Mouse (Mus musculus) left cerebral cortex, postnatal 10 days (tissue): ENCODE results near the gene Eif3i. TPM values are rescaled to one million over a fixed set of nuclear protein-coding genes. Genes with fewer than 3 reads are reported as not detected.
A peak's percentile ranks its signal among the peaks of the same experiment; 100 is the strongest.
"Not testable (repeated sequence)": the region's sequence is repeated elsewhere in the genome, so short reads cannot be mapped to it uniquely, and the experiment has no call there.

Experiments
- DNase-seq, 2 experiments: peaks; one replicate each; pipeline ENCODE4 v3.0.0; 2021 to 2022; ENCODE audit warnings: low spot score in 2 of 2, mixed read lengths in 1 of 2; ENCODE audit errors: extremely low spot score in 1 of 2
- intact Hi-C: fragments of 180-260 bp; cut with DNase I; formaldehyde crosslinking; loops from one replicate; pipeline ENCODE4 v1.15.1; 2025
- microRNA-seq: library from miRNA; unstranded; fragments of <30 nt; microRNA quantifications from one replicate; pipeline ENCODE4 v1.2.0, GENCODE M21; 2022
- total RNA-seq, 2 experiments: library from RNA; stranded (reverse); gene quantifications; 2 replicates each; pipeline ENCODE4 v1.2.3; 2021

The Eif3i gene
- total RNA-seq, 2 experiments from 2014 or later = 141 to 151 TPM

DNA sequence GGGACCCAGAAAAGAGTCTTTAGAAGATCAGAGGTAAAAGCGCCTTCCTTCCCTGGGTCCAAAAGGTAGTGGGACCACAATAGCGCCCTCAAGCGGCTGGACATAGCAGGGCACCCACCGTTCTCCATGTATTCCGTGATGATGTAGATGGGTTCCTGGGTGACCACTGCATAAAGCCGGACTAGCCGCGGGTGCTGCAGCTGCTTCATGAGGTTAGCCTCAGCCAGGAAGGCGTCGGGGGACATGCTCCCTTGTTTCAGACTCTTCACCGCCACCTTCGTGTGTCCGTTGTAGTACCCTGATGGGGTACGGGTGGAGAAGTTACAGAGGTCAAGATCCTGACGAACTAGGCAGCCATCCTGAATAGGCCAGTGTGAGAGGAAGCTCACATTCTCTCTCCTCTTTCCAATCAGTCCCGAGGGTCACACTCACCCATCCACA lies 45.0 kb downstream of the Eif3i start:
- peak in 1 of 2 experiments; percentile 64 for DNase-seq
- intact Hi-C loops = no loop called here

DNA sequence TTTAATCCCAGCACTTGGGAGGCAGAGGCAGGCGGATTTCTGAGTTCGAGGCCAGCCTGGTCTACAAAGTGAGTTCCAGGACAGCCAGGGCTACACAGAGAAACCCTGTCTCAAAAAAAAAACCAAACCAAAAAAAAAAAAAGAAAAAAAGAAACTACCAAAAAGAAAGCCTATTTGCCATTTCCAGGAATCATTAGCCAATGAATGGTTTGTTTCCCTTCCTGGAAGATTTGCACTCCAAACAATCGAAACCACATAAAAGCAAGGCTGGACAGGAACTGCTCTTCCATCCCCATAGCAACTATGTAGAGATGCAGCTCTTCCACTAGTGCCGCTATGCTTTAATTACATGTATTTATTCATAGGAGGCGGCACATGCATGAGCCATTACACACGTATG lies 45.9 kb downstream of the Eif3i start:
- DNase-seq, intact Hi-C loops: not testable (repeated sequence)

DNA sequence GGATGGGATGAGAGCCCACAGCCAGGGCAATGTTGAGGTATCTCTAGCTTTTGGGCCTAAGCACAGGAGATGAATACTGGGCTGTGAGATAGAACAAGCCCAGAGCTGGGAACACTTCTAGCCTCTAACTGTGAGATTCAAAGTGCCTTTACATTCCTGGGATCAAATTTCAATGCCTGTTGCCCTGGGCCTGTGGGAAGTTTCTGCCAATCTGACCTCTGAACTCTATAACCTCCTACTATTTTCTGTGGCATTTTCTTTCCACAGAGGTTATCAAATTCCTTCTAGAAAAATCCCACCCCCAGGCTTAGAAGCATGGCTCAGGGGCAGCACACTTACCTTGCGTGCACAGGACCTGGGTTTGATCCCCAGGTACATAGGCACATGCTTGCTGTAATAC lies 50.2 kb downstream of the Eif3i start:
- intact Hi-C loops = no loop called here
- no peak for DNase-seq

DNA sequence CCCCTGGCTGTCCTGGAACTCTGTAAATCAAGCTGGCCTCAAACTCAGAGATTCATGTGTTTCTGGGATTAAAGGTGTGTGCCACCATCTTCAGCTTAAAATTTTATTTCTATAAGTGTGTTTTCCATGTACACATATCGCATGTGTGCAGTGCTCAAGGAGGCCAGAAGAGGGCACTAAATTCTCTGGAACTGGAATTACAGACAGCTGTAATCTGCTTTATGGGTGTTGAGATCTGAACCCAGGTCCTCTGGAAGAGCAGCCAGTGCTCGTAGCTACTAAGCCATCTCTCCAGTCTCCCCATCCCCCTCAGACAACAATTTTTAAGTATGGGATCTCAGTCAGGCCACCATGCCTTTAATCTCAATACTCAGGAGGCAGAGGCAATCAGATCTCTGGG lies 51.1 kb downstream of the Eif3i start:
- DNase-seq = no peak
- intact Hi-C loops = no loop called here

DNA sequence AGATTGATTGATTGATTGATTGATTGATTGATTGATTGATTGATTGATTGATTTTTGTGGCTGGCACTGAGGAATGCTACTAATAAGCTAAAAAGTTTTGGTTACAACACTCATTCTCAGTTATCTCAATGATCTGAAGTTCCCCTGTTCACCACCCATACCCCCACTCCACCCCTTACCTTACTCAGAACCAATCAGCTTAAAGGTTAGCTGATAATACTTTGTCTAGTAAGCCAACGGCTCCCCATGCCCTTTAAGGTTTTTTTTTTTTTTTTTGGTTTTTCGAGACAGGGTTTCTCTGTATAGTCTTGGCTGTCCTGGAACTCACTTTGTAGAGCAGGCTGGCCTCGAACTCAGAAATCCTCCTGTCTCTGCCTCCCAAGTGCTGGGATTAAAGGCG lies 52.8 kb downstream of the Eif3i start:
- intact Hi-C loops, DNase-seq: not testable (repeated sequence)

DNA sequence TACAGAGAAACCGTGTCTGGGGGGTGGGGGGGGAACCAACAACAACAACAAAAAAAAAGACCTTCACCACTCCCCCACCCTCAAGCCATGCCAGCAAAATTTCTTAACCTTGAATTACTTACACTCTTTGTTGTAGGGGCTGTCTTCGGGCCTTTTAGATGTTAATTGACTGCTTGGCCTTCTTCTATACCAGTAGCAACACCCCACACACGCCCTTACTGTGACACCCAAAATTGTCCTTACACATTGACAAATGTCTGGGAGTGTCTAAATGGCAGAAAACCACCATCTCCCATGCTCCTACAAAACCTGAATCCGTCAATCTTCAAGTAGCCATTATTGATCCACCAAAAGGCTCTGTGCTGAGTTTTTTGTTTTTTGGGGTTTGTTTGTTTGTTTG lies 56.3 kb downstream of the Eif3i start:
- intact Hi-C loops = no loop called here
- no peak for DNase-seq

DNA sequence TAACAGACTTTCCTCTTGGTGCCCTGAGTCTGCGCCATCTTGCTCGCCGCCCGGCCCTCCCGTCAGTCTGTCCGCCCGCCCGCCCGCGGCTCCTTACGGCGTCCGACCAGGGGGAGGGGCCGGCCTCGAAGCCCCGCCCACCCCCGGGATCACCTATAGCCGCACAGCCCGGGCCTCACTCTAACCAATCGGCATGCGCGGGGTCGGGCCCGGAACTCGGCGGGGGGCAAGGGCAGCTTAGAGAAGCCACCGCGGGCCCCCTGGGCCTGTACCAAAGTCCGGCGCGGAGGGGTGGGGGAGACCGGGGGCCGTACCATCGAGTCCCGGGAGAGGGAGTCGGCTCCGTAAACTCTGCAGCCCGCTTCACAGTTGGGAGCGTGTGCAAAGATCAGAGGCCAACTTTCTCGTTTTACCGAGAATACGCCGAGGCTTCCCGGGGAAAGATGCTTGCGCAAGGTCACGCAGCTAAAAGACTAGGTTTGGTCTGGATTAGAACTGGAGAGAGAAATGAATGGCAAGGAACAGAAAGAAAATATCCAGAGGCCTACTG lies 57.8 kb downstream of the Eif3i start, which contains the start of gene Hdac1:
Gene Hdac1 (minus strand): TSS at position 122 of the 550 bp plus-strand sequence.
- DNase-seq = peak; percentile 96 to 99
- intact Hi-C loops = no loop called here

Small RNA genes within 50 kb of the gene (microRNA-seq; reads per million reads assigned to microRNA genes)
- not detected for gene Mir8119

Other genes with a start within 250 kb of the Eif3i start
- 1 to 10 TPM; 7.6 to 8.5 TPM for gene Zbtb8a, start 222.5 kb downstream of the Eif3i start, total RNA-seq
- gene Zbtb8b, start 159.8 kb downstream of the Eif3i start, total RNA-seq = 1 to 10 TPM; 4.6 to 4.7 TPM
- gene Bsdc1, start 139.1 kb downstream of the Eif3i start, total RNA-seq = 10 to 100 TPM; 40.8 to 46.6 TPM
- 1 to 10 TPM in 1 of 2 experiments, under 1 TPM in 1; 0.36 to 1.1 TPM for gene Tssk3, start 109.6 kb downstream of the Eif3i start, total RNA-seq
- 1 to 10 TPM in 1 of 2 experiments, not detected in 1; 1.8 TPM for gene Fam229a, start 109.5 kb downstream of the Eif3i start, total RNA-seq
- gene Marcksl1, start 87.1 kb downstream of the Eif3i start, total RNA-seq = 100 to 1,000 TPM; 884 to 935 TPM
- gene Hdac1, start 57.9 kb downstream of the Eif3i start, total RNA-seq = 10 to 100 TPM; 29.4 to 33.0 TPM
- 10 to 100 TPM in 1 of 2 experiments, 1 to 10 TPM in 1; 9.5 to 10.8 TPM for gene Lck, start 27.0 kb downstream of the Eif3i start, total RNA-seq
- under 1 TPM in 1 of 2 experiments, not detected in 1; 0.67 TPM for gene Fam167b, start 22.1 kb downstream of the Eif3i start, total RNA-seq
- 100 to 1,000 TPM; 110 TPM for gene Tmem234, start within 50 bp of the Eif3i start, total RNA-seq
- gene Dcdc2b, start 13.6 kb upstream of the Eif3i start, total RNA-seq = 1 to 10 TPM; 3.0 to 3.2 TPM
- 10 to 100 TPM; 29.3 to 31.5 TPM for gene Iqcc, start 18.5 kb upstream of the Eif3i start, total RNA-seq
- 100 to 1,000 TPM; 123 to 130 TPM for gene Ccdc28b, start 23.3 kb upstream of the Eif3i start, total RNA-seq
- 10 to 100 TPM; 33.7 to 39.4 TPM for gene Txlna, start 40.4 kb upstream of the Eif3i start, total RNA-seq
- gene Kpna6, start 72.1 kb upstream of the Eif3i start, total RNA-seq = 10 to 100 TPM; 91.3 to 91.4 TPM
- 10 to 100 TPM; 13.3 to 16.3 TPM for gene Tmem39b, start 96.2 kb upstream of the Eif3i start, total RNA-seq
- gene Khdrbs1, start 141.7 kb upstream of the Eif3i start, total RNA-seq = 100 to 1,000 TPM; 105 to 108 TPM
- gene Ptp4a2, start 210.6 kb upstream of the Eif3i start, total RNA-seq = 100 to 1,000 TPM; 123 to 131 TPM